Mouse (Mus musculus) ES-Bruce4 (cell line): Measurements from ENCODE around the gene Gm4491.

Source experiments
- CTCF ChIP-seq: IDR thresholded peaks from one replicate; pipeline ENCODE4 v1.8.1; 2011; ENCODE audit warnings: low read depth, low read length
- EP300 ChIP-seq: IDR thresholded peaks from 2 replicates; pipeline ENCODE4 v1.6.1; 2011; ENCODE audit warnings: low read depth, low read length; ENCODE audit not compliant: insufficient read depth
- POLR2A ChIP-seq: IDR thresholded peaks from one replicate; pipeline ENCODE4 v1.8.1; 2011; ENCODE audit warnings: low read length; ENCODE audit not compliant: insufficient read depth

- TF ChIP-seq POLR2A (no peak), CTCF (no peak), EP300 (no peak)
Measured at GRCm38 (mm10) chr14:57145741-57146140, 30.1 kb upstream of the Gm4491 start.
